Mouse (Mus musculus): ENCODE measurements around the gene Olfr816.
"Not testable (repeated sequence)": the region's sequence is repeated elsewhere in the genome, so short reads cannot be mapped to it uniquely, and the experiment has no call there.

GRCm38 (mm10) chr10:129885496-129885895 lies 29.9 kb downstream of the Olfr816 start:
- TF ChIP-seq POLR2A (IDR thresholded peaks at IDR 0.05; ENCODE audit: control insufficient read depth, low read depth, low read length); CTCF (IDR thresholded peaks at IDR 0.05; ENCODE audit: control insufficient read depth, insufficient read depth, insufficient replicate concordance, low read depth, low read length): not testable (repeated sequence)
